Mouse (Mus musculus) left cerebral cortex, postnatal 36 days (tissue): Measurements from ENCODE around the gene Gmip. TPM values are rescaled to one million over a fixed set of nuclear protein-coding genes. Genes with fewer than 3 reads are reported as not detected.

ENCODE experiments used
- DNase-seq, 2 experiments: peaks; one replicate each; pipeline ENCODE4 v3.0.0; 2021 to 2022; ENCODE audit warnings: low spot score in 2 of 2, mixed read lengths in 1 of 2
- intact Hi-C: fragments of 180-260 bp; cut with DNase I; formaldehyde crosslinking; loops from one replicate; pipeline ENCODE4 v1.15.1; 2025
- total RNA-seq, 2 experiments: library from RNA; stranded (reverse); gene quantifications; 2 replicates each; pipeline ENCODE4 v1.2.3; 2021

The Gmip gene
- total RNA-seq, 2 experiments from 2014 or later = 10.8 to 19.5 TPM

DNA sequence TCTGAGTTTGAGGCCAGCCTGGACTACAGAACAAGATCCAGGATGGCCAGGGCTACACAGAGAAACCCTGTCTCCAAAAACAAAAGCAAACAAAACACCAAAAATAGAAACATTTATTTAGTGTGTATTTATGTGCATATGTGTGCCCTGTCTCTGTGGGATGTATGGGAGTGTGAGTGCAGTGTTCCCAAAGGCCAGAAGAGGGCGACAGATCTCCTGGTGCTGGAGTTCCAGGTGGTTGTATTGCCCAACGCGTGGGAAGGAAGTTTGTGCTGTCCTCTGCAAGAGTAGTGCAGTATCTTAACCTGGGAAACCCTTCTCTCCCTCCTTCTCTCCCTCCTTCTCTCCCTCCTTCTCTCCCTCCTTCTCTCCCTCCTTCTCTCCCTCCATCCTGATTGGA lies 41.4 kb downstream of the Gmip start:
- no peak for DNase-seq
- intact Hi-C loops = no loop called here

DNA sequence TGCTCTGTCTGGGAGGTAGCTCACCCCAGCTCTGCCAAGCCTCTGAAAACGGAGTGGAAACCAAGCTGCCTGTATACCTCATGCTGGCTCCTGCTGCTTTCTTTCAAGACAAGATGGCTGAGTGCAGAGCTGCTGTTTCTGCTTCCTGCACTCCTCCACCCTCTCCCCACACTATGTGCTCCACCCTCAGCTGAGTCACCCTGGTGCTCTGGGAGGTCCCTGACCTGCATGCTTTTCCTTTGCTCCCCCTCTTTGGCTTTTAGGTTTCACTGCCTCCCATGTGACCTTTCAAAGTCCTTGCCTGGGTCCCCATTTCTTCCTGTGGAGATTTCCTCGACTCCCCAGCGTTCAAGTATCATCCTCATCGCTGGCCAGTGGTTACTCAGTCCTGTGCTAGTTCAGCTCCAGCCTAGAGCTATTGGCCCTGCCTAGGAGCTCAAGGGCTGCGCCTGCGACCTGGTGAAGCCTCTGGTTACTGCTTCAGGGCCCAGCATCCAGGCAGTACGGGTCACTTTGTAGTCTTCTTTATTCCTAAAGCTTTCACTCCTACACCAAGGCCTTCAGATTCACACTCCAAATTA lies 42.5 kb downstream of the Gmip start:
- intact Hi-C loops = no loop called here
- DNase-seq = no peak

DNA sequence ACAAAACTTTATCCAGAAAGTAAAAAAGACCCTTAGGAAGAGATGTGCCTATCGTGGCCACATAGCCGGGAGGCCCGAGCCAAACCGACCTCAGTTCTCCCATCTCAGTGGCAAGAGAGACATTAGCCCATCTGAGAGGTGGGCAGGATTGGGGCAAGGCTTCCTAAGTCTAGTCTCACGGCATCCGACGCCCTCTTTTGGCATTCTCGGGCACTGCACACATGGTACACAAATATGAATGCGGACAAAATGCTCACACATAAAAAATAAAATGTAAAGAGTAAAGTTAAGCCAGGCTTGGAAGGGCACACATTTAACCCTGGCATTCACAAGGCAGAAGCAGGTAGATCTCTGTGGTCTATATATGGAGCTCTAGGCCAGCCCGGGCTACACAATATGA lies 45.4 kb downstream of the Gmip start:
- no peak for DNase-seq
- intact Hi-C loops = no loop called here

DNA sequence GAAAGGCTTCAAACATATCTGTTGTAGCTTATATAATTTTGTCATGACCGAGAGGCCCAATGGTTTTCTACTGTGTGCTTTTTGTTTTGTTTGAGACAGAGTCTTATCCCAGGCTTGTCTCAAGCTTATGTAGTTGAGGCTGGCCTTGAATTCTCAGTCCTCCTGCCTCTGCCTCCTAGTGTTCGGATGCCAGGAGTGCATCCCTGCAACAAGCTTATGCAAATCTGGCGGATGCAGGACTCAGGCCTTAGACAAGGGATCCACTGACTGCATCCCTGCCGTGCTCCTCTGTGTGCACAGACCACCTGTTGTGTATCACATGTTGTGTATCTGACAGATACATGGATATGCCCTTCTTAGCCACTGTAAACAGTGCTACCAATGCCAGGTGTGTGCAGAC lies 52.3 kb downstream of the Gmip start:
- DNase-seq = no peak
- intact Hi-C loops = no loop called here

DNA sequence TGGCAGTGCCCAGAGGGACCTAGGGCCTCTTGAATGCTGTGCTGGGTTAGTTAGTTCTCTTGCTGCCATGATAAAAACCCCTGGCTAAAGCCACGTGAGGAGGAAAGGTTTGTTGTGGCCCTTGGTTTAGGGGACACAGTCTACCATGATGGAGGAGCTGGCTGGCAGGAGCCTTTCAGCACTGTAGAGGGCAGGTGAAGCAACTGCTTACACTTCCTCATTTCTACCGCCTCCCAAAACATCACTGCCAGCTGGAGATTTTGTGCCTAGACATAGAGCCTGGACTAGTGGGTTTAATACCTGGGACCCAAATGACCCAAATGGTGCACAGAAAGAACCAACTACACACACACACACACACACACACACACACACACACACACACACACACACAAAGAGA lies 52.8 kb downstream of the Gmip start:
- DNase-seq = no peak
- intact Hi-C loops = no loop called here

DNA sequence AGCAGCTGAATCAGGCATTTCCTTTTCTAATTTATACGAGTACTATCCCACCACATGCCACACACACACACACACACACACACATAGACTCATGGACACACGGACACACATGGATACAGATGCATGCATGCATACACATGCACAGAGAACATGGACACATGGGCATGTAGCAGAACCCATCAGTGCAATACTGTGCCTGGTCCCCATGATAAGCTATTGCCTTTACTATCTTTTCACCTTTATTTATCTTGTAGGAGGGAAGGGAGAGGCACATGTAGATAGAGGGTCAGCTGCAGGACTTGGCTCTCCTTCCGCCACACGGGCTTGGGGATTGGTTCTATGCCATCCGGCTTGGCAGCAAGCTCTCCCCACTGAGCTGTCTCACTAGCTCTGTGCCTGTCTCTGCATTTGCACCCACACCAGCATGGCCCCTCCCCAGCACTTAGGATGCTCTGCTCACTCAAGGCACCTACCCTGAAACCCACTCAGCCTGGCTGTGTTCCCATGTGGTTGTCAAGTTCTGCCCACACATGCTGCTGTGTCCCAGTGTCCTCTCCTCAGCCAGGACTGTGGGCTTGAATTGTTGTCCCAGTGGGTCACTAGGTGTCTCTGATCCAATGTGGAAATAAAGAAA lies 55.0 kb downstream of the Gmip start:
- intact Hi-C loops = no loop called here
- no peak for DNase-seq

DNA sequence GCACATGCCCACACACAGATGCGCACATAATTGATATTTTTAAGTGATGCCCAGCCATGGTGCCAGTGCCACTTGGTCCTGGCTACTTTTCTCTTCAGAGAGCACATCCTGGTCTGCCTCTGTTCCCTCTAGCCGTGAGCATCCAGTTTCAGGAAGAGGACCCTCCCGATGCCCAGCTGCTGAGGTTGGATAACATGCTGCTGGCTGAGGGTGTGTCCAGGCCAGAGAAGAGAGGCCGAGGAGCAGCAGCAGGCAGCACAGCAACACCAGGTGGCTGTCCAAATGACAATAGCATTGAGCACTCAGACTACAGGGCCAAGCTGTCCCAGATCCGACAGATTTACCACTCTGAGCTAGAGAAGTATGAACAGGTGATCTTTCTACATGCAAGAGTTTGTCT lies 55.7 kb downstream of the Gmip start:
- intact Hi-C loops = no loop called here

DNA sequence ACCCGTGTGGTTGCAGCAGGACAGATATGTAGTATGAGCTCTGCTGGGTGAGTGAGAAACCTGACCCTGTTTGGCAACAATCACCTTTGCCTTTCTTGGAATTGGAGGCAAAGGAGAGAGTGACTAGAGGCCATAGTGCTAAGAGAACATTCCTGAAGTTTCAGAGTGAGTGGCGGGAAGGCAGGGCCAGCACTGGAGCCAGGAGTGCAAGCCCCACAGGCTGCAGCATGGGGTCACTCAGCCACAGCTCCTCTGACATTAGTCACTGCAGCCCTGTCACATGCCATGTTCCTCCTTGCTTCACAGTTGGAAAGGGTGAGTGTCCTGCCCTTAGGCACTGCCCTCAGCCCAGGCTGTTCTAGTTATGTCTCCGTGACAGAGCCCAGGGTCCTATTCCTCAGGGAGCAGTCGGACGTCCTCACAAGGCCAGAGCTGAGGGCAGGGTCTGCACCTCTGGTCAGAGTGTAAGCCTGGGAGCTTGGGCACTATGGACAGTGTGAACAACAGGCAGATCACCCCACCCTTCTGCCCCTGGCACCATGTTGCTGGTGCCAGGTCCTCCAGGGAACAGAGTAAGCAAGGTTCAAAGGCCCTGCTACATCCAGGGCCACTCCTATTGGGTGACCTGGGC lies 59.3 kb downstream of the Gmip start:
- intact Hi-C loops = no loop called here
- no peak for DNase-seq

More for the DNA sequence above, 55.7 kb downstream of the Gmip start:
- no peak for DNase-seq

DNA sequence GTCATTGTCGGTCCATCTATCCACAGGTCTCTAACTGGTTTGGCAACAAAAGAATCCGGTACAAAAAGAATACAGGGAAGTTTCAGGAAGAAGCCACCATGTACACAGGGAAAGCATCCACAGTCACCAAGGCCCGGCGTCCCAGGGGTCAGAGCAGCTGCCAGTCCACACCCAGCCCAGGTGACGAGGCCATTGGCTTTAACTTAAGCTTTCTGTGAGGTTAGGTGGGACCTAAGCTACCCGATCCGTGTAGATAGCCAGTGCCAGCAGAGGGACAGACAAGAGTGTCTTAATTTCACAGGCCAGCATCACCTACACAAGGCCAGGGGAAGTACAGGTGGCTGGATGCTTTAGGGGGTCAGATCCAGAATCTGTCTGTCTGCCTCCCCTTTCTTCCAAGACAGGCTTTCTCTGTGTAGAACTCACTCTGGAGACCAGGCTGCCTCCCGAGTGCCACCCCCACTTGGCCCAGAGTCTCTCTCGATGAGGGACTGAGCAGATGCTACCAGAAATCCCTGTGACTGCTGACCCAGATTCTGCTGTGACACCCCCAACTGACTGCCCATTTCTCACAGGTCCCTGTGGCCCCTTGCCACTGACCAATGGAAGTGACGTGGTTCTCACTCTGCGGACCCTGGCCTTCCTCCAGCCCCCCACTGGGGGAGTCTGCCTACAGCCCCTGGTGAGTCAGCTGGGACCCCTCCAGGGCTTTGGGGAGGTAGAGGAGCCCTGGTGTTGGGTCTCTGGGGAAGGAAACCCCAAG lies 61.7 kb downstream of the Gmip start:
- DNase-seq = no peak
- intact Hi-C loops = no loop called here

DNA sequence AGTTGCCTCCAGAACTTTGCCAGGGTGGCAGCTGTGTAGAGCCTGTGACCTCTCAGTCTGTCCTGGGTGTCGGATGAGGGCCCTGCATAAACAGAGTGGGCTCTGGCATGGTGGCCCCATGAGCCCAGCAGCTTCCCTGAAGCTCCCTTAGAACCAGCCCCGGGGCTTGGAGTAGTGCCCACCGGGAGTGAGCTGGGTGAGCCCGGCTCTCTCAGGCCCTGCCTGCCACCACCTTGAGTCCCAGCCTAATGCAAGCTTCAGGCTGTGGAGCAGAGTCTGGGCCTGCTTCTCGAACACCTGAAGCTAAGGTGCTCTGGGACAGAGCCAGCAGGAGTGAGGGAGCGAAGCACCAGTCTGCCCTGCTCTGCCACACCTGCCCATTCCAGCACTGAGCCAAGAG lies 62.4 kb downstream of the Gmip start:
- intact Hi-C loops = no loop called here
- no peak for DNase-seq

Other genes starting within 250 kb of the Gmip start
- gene Zfp868, start 183.1 kb upstream of the Gmip start, total RNA-seq = 10 to 100 TPM; 15.4 to 20.0 TPM
- gene Zfp964, start 154.2 kb upstream of the Gmip start, total RNA-seq = 1 to 10 TPM; 3.7 to 5.4 TPM
- 10 to 100 TPM; 18.1 to 19.8 TPM for gene Zfp869, start 98.0 kb upstream of the Gmip start, total RNA-seq
- gene Zfp963, start 58.7 kb upstream of the Gmip start, total RNA-seq = 1 to 10 TPM; 3.4 to 5.3 TPM
- 1 to 10 TPM in 1 of 2 experiments, not detected in 1; 1.4 TPM for gene Gm20422, start 33.8 kb upstream of the Gmip start, total RNA-seq
- 10 to 100 TPM; 37.1 to 40.1 TPM for gene Atp13a1, start 17.5 kb upstream of the Gmip start, total RNA-seq
- 10 to 100 TPM; 23.7 to 31.1 TPM for gene Zfp866, start 17.5 kb upstream of the Gmip start, total RNA-seq
- gene Lpar2, start 13.8 kb downstream of the Gmip start, total RNA-seq = under 1 TPM; 0.37 to 0.57 TPM
- 10 to 100 TPM; 19.2 to 20.8 TPM for gene Pbx4, start 23.8 kb downstream of the Gmip start, total RNA-seq
- 1 to 10 TPM in 1 of 2 experiments, under 1 TPM in 1; 0.91 to 1.0 TPM for gene Cilp2, start 79.0 kb downstream of the Gmip start, total RNA-seq
- gene Tssk6, start 93.5 kb downstream of the Gmip start, total RNA-seq = under 1 TPM in 1 of 2 experiments, not detected in 1; 0.32 TPM
- gene Ndufa13, start 93.9 kb downstream of the Gmip start, total RNA-seq = 100 to 1,000 TPM; 144 to 161 TPM
- gene Yjefn3, start 94.0 kb downstream of the Gmip start, total RNA-seq = 10 to 100 TPM; 23.7 to 31.3 TPM
- 10 to 100 TPM; 27.3 to 27.6 TPM for gene Gatad2a, start 187.7 kb downstream of the Gmip start, total RNA-seq
- 10 to 100 TPM; 71.3 to 78.7 TPM for gene Mau2, start 234.1 kb downstream of the Gmip start, total RNA-seq
- 10 to 100 TPM; 48.5 to 53.4 TPM for gene Sugp1, start 234.1 kb downstream of the Gmip start, total RNA-seq